Mouse (Mus musculus) midbrain, postnatal 0 days (tissue): ENCODE measurements at regions not wholly inside any gene's neighbourhood (a gene's known extent, or its start where the extent isn't known, plus 50 kb on each side); places are given as distances from the start of the nearest gene placed in this dataset.

Experiments
- ATAC-seq: fragments of 200-750 bp; cut with Nextera tagmentation; 2 replicates; pipeline ENCODE4 v1.8.0; 2017; ENCODE audit warnings: moderate number of reproducible peaks, mild to moderate bottlenecking, moderate TSS enrichment, moderate library complexity; ENCODE audit not compliant: low FRiP score
- DNase-seq: peaks from one replicate; pipeline ENCODE4 v3.0.0-alpha.2; 2015; ENCODE audit warnings: low spot score
- H3K27ac ChIP-seq: fragments of 300-500 bp; sonication (generic); 2 replicates; pipeline ENCODE4 v1.5.1; 2014; ENCODE audit warnings: low read depth, mild to moderate bottlenecking, low read length, mixed read lengths
- H3K27me3 ChIP-seq: fragments of 300-500 bp; sonication (generic); 2 replicates; pipeline ENCODE4 v1.6.1; 2014; ENCODE audit warnings: low read length, control low read depth, mixed read lengths; ENCODE audit not compliant: insufficient read depth
- H3K36me3 ChIP-seq: fragments of 300-500 bp; sonication (generic); 2 replicates; pipeline ENCODE4 v1.6.1; 2014; ENCODE audit warnings: low read length, control low read depth, mixed read lengths; ENCODE audit not compliant: insufficient read depth
- H3K4me1 ChIP-seq: fragments of 300-500 bp; sonication (generic); 2 replicates; pipeline ENCODE4 v1.6.1; 2014; ENCODE audit warnings: mild to moderate bottlenecking, control low read depth, antibody characterized with exemption, low read length, mixed read lengths; ENCODE audit not compliant: insufficient read depth
- H3K4me2 ChIP-seq: fragments of 300-500 bp; sonication (generic); 2 replicates; pipeline ENCODE4 v1.6.1; 2014; ENCODE audit warnings: low read depth, mild to moderate bottlenecking, low read length, mixed read lengths; ENCODE audit not compliant: poor library complexity, severe bottlenecking
- H3K4me3 ChIP-seq: fragments of 300-500 bp; sonication (generic); 2 replicates; pipeline ENCODE4 v1.5.1; 2014; ENCODE audit warnings: low read depth, mild to moderate bottlenecking, low read length, moderate library complexity
- H3K9ac ChIP-seq: fragments of 300-500 bp; sonication (generic); replicated peaks from 2 replicates; pipeline ENCODE4 v1.6.1; 2014; ENCODE audit warnings: mild to moderate bottlenecking, low read length, moderate library complexity, mixed read lengths; ENCODE audit not compliant: poor library complexity, severe bottlenecking
- H3K9me3 ChIP-seq: fragments of 300-500 bp; sonication (generic); 2 replicates; pipeline ENCODE4 v1.6.1; 2016; ENCODE audit warnings: low read length, control low read depth
- CTCF ChIP-seq: IDR thresholded peaks from 2 replicates; pipeline ENCODE4 v1.5.1; 2016; ENCODE audit warnings: antibody characterized with exemption, mild to moderate bottlenecking
- WGBS: fragments of 180-500 bp; shearing (Covaris S2); extraction: QIAGEN DNeasy Blood & Tissue Kit; methylation state at CpG from one replicate; pipeline ENCODE4 v1.1.7; 2014; 5-methylcytosine and 5-hydroxymethylcytosine counted together

- H3K27ac ChIP-seq, result no peak overlapping the region
- no peak overlapping the region for H3K4me3 ChIP-seq
- no peaks in the 10 kb centered on the region for H3K9me3 ChIP-seq
- no peak for ATAC-seq
- H3K4me1 ChIP-seq, result no peaks in the 10 kb centered on the region
- H3K4me2 ChIP-seq, result no peak overlapping the region
- H3K27me3 ChIP-seq, result no peaks in the 10 kb centered on the region
- no peaks in the 10 kb centered on the region for H3K36me3 ChIP-seq
- WGBS, result 85% methylated on average over 5 of the region's 5 CpGs
- H3K9ac ChIP-seq, result no peak overlapping the region
- TF ChIP-seq CTCF, result no peak
- DNase-seq, result no peak
Measured at GRCm38 (mm10) chr8:115955371-115955770, 247.8 kb upstream of the Maf start.

- H3K4me2 ChIP-seq, result no peak overlapping the region
- no peaks in the 10 kb centered on the region for H3K27me3 ChIP-seq
- H3K4me3 ChIP-seq, result no peak overlapping the region
- H3K9ac ChIP-seq, result no peak overlapping the region
- TF ChIP-seq CTCF, result no peak
- H3K36me3 ChIP-seq, result no peaks in the 10 kb centered on the region
- no peaks in the 10 kb centered on the region for H3K9me3 ChIP-seq
- no peak overlapping the region for H3K27ac ChIP-seq
- WGBS, result 88% methylated on average over 7 of the region's 7 CpGs
- ATAC-seq (no peak), DNase-seq (no peak)
- H3K4me1 ChIP-seq, result no peaks in the 10 kb centered on the region
Measured at GRCm38 (mm10) chr8:115953783-115954470, 246.3 kb upstream of the Maf start.

GRCm38 (mm10) chr8:115952496-115952895 lies 244.9 kb upstream of the Maf start:
- Histone ChIP-seq H3K27ac (no peak overlapping the region), H3K9ac (no peak overlapping the region), H3K4me1 (no peaks in the 10 kb centered on the region), H3K9me3 (no peaks in the 10 kb centered on the region), H3K4me2 (no peak overlapping the region), H3K27me3 (no peaks in the 10 kb centered on the region), H3K36me3 (no peaks in the 10 kb centered on the region), H3K4me3 (no peak overlapping the region)
- ATAC-seq (no peak), DNase-seq (no peak)
- TF ChIP-seq CTCF, result no peak
- 86% methylated on average over 1 of the region's 1 CpGs for WGBS

- Histone ChIP-seq H3K4me2 (no peak overlapping the region), H3K9ac (no peak overlapping the region), H3K36me3 (no peaks in the 10 kb centered on the region), H3K4me3 (no peak overlapping the region), H3K27me3 (no peaks in the 10 kb centered on the region), H3K4me1 (no peaks in the 10 kb centered on the region), H3K9me3 (no peaks in the 10 kb centered on the region), H3K27ac (no peak overlapping the region)
- no peak for TF ChIP-seq CTCF
- ATAC-seq (no peak), DNase-seq (no peak)
- 84% methylated on average over 2 of the region's 2 CpGs for WGBS
Measured at GRCm38 (mm10) chr8:115948916-115949315, 241.3 kb upstream of the Maf start.

GRCm38 (mm10) chr8:115948036-115948435 lies 240.4 kb upstream of the Maf start:
- Histone ChIP-seq H3K4me3 (no peak overlapping the region), H3K27me3 (no peaks in the 10 kb centered on the region), H3K36me3 (no peaks in the 10 kb centered on the region), H3K9me3 (no peaks in the 10 kb centered on the region), H3K4me2 (no peak overlapping the region), H3K27ac (no peak overlapping the region), H3K9ac (no peak overlapping the region), H3K4me1 (no peaks in the 10 kb centered on the region)
- WGBS, result 91% methylated on average over 2 of the region's 2 CpGs
- DNase-seq (no peak), ATAC-seq (no peak)
- no peak for TF ChIP-seq CTCF

- peak; percentile 54 for DNase-seq
- WGBS, result 27% methylated on average over 16 of the region's 16 CpGs
- TF ChIP-seq CTCF, result no peak
- no peaks in the 10 kb centered on the region for H3K9me3 ChIP-seq
- no peak overlapping the region for H3K9ac ChIP-seq
- peak overlapping the region; percentile 29 for H3K4me2 ChIP-seq
- no peaks in the 10 kb centered on the region for H3K36me3 ChIP-seq
- H3K4me3 ChIP-seq, result no peak overlapping the region
- H3K27ac ChIP-seq, result no peak overlapping the region
- no peaks in the 10 kb centered on the region for H3K27me3 ChIP-seq
- H3K4me1 ChIP-seq, result no peaks in the 10 kb centered on the region
- no peak for ATAC-seq
Measured at GRCm38 (mm10) chr8:115942731-115943509, 235.3 kb upstream of the Maf start.
